Mouse (Mus musculus) heart, postnatal 0 days (tissue): Measurements from ENCODE around the gene Atad5.

Source experiments
- CTCF ChIP-seq: IDR thresholded peaks from 2 replicates; pipeline ENCODE4 v1.5.1; 2016; ENCODE audit warnings: antibody characterized with exemption, control low read depth, low read depth
- EP300 ChIP-seq: IDR thresholded peaks from 2 replicates; pipeline ENCODE4 v1.6.1; 2016; ENCODE audit warnings: antibody characterized with exemption, low read depth

DNA sequence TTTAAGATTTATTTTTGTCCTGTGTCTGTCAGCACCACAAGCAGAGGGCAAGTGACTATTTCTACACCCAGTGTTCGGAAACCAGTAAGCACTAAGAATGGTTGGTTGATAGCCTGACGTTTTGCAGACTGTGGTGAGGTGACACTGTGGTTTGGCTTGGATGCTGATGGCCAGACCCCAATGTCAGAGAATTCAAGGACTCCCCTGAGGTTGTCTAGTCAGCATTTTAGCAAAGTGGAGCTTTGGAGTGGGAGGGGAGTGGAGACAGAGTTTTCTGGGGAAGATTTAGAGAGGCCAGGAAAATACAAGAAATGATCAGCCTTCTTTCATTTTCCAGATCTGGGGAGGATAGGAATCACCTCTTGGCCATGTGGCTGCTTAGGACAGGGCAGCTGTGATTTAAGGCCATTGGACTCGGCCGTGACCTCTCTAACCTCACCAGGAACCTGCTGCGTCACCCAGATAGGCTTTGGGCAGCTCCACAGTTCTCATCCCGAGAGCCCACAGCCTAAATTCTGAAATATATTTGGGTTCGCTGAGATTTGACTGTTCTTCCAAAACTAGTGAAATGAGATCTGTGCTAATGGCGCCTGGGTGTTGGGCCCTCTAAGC, 60.3 kb downstream of the Atad5 start:
- TF ChIP-seq CTCF = no peak
- no peak for TF ChIP-seq EP300
